Mouse (Mus musculus): ENCODE data around the gene Lgr4.

Gene Lgr4

GRCm38 (mm10) chr2:109949519-109949918, 32.1 kb downstream of the Lgr4 start:
- DNase-seq (ENCODE audit: low spot score): no peak

- DNase-seq (ENCODE audit: low spot score): no peak
Observed at GRCm38 (mm10) chr2:109950311-109950710, 32.9 kb downstream of the Lgr4 start.

GRCm38 (mm10) chr2:109951050-109951449, 33.6 kb downstream of the Lgr4 start:
- DNase-seq (ENCODE audit: low spot score): no peak

GRCm38 (mm10) chr2:109953048-109953717, 35.7 kb downstream of the Lgr4 start:
- DNase-seq (ENCODE audit: low spot score): no peak

- no peak for DNase-seq (ENCODE audit: low spot score)
Observed at GRCm38 (mm10) chr2:109953893-109954292, 36.4 kb downstream of the Lgr4 start.

GRCm38 (mm10) chr2:109955060-109955459, 37.6 kb downstream of the Lgr4 start:
- no peak for DNase-seq (ENCODE audit: low spot score)

GRCm38 (mm10) chr2:109955910-109956309, 38.5 kb downstream of the Lgr4 start:
- DNase-seq (ENCODE audit: low spot score): no peak

- DNase-seq (ENCODE audit: low spot score): no peak
Observed at GRCm38 (mm10) chr2:109956785-109957184, 39.3 kb downstream of the Lgr4 start.

GRCm38 (mm10) chr2:109958692-109959406, 41.4 kb downstream of the Lgr4 start:
- DNase-seq (ENCODE audit: low spot score): no peak

GRCm38 (mm10) chr2:109959407-109960075, 42.1 kb downstream of the Lgr4 start:
- no peak for DNase-seq (ENCODE audit: low spot score)

GRCm38 (mm10) chr2:109960246-109960645, 42.8 kb downstream of the Lgr4 start:
- DNase-seq (ENCODE audit: low spot score): no peak

GRCm38 (mm10) chr2:109961174-109961573, 43.7 kb downstream of the Lgr4 start:
- DNase-seq (ENCODE audit: low spot score): no peak

GRCm38 (mm10) chr2:109963591-109964258, 46.3 kb downstream of the Lgr4 start:
- no peak for DNase-seq (ENCODE audit: low spot score)

- no peak for DNase-seq (ENCODE audit: low spot score)
Observed at GRCm38 (mm10) chr2:109965753-109966420, 48.4 kb downstream of the Lgr4 start.

- no peak for DNase-seq (ENCODE audit: low spot score)
Observed at GRCm38 (mm10) chr2:109966863-109967262, 49.4 kb downstream of the Lgr4 start.

- DNase-seq (ENCODE audit: low spot score): no peak
Observed at GRCm38 (mm10) chr2:109969381-109969780, 51.9 kb downstream of the Lgr4 start.

GRCm38 (mm10) chr2:109969926-109970532, 52.6 kb downstream of the Lgr4 start:
- DNase-seq (ENCODE audit: low spot score): no peak

GRCm38 (mm10) chr2:109970744-109971410, 53.4 kb downstream of the Lgr4 start:
- DNase-seq (ENCODE audit: low spot score): peak; percentile 16

GRCm38 (mm10) chr2:109972310-109972709, 54.9 kb downstream of the Lgr4 start:
- no peak for DNase-seq (ENCODE audit: low spot score)

GRCm38 (mm10) chr2:109972922-109973321, 55.5 kb downstream of the Lgr4 start:
- no peak for DNase-seq (ENCODE audit: low spot score)

GRCm38 (mm10) chr2:109974807-109975206, 57.4 kb downstream of the Lgr4 start:
- no peak for DNase-seq (ENCODE audit: low spot score)

Measured in testis, postnatal 14 days (tissue).